In the genomic region with DNA sequence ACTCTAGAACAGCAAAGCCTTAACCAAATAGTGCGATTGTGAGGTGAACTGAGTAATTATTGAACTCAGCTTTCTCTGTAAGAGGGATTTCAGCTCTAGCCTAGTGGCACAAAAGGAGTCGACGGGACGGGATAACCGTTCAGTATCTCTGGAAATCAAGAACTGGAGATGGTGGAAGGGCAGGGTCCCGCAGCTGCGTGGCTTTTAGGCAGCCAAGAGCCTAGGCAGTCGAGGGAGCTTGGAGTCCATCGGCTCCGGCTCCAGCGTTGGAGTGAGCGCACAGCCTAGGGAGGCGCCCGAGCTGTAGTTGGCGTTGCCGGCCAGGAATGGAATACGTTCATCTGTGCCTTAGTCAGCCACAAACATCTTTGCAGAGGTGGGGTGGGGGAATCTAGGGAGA, we compare ENCODE assay signal across 13 mouse cellular contexts. TPM values are rescaled to one million over a fixed set of nuclear protein-coding genes. Genes with fewer than 3 reads are reported as not detected.
DNase-seq lines count a peak whose midpoint lies in the region; ATAC-seq and TF ChIP-seq lines count a peak whose summit lies in the region.
"Had no signal": no experiment of that assay in that cellular context is flagged by ENCODE, and none has a peak within 500 bp of the region (broad histone marks: within the 10 kb centered on the region; RNA-seq: fewer than 3 reads in every experiment).

No protein-coding gene starts in this region.

- H3K27me3 ChIP-seq in midbrain, embryonic 11.5 days (ENCODE audit: control insufficient read depth, insufficient read depth, low read length): peaks cover 100% of the 10 kb centered on the region
- H3K27me3 ChIP-seq in midbrain, embryonic 15.5 days (replicated peaks): peaks cover 100% of the 10 kb centered on the region
- peaks cover 52% of the 10 kb centered on the region for H3K27me3 ChIP-seq in limb, embryonic 11.5 days (ENCODE audit: control insufficient read depth, insufficient read depth, low read length)
- H3K27me3 ChIP-seq in stomach, embryonic 16.5 days (ENCODE audit: control insufficient read depth, insufficient read depth, low read length): peaks cover 94% of the 10 kb centered on the region
- H3K27me3 ChIP-seq in thymus, adult 2 months (ENCODE audit: control insufficient read depth, insufficient read depth, low read length): peaks cover 40% of the 10 kb centered on the region
- peaks cover 100% of the 10 kb centered on the region for H3K27me3 ChIP-seq in hindbrain, postnatal 0 days (ENCODE audit: insufficient read depth, low read length)

- H3K4me2 ChIP-seq in midbrain, embryonic 11.5 days: no peak overlapping the region
- no peak overlapping the region for H3K4me2 ChIP-seq in midbrain, embryonic 15.5 days
- H3K4me2 ChIP-seq in limb, embryonic 11.5 days (ENCODE audit: low read depth, severe bottlenecking): peak overlapping the region; percentile 44
- H3K4me2 ChIP-seq in stomach, embryonic 16.5 days (ENCODE audit: low read depth, low read length): peak overlapping the region; percentile 8
- no peak overlapping the region for H3K4me2 ChIP-seq in hindbrain, postnatal 0 days (ENCODE audit: low read depth, low read length)
- H3K4me2 ChIP-seq: embryonic facial prominence, embryonic 12.5 days had no signal

- no peak for TF ChIP-seq CTCF in embryonic fibroblast, embryonic 13.5 days (IDR thresholded peaks at IDR 0.05; ENCODE audit: borderline replicate concordance, insufficient read depth, low read length)
- TF ChIP-seq CTCF in thymus, adult 2 months (IDR thresholded peaks at IDR 0.05; ENCODE audit: borderline replicate concordance, control insufficient read depth, extremely low read depth, insufficient read depth, low read length, poor library complexity): no peak
- TF ChIP-seq CTCF in hindbrain, postnatal 0 days (IDR thresholded peaks at IDR 0.05; ENCODE audit: low read depth): no peak

- no peaks in the 10 kb centered on the region for H3K9me3 ChIP-seq in midbrain, embryonic 11.5 days (ENCODE audit: control insufficient read depth, low read length)
- H3K9me3 ChIP-seq in midbrain, embryonic 15.5 days: no peaks in the 10 kb centered on the region
- no peaks in the 10 kb centered on the region for H3K9me3 ChIP-seq in limb, embryonic 11.5 days (ENCODE audit: control insufficient read depth, low read length)
- H3K9me3 ChIP-seq in stomach, embryonic 16.5 days (replicated peaks; ENCODE audit: control insufficient read depth, low read length): no peaks in the 10 kb centered on the region
- H3K9me3 ChIP-seq in hindbrain, postnatal 0 days (ENCODE audit: low read length): no peaks in the 10 kb centered on the region
- H3K9me3 ChIP-seq: embryonic facial prominence, embryonic 12.5 days had no signal

- H3K4me1 ChIP-seq in midbrain, embryonic 11.5 days (ENCODE audit: control insufficient read depth, insufficient read depth, low read length): no peaks in the 10 kb centered on the region
- H3K4me1 ChIP-seq in midbrain, embryonic 15.5 days: no peaks in the 10 kb centered on the region
- H3K4me1 ChIP-seq in embryonic fibroblast, embryonic 13.5 days (ENCODE audit: control insufficient read depth, insufficient read depth, low read length): no peaks in the 10 kb centered on the region; the same call in 1 of the 2 replicates
- H3K4me1 ChIP-seq in limb, embryonic 11.5 days (ENCODE audit: control insufficient read depth, insufficient read depth, low read length): peaks cover 72% of the 10 kb centered on the region
- peaks cover 5% of the 10 kb centered on the region; the same call in 1 of the 2 replicates for H3K4me1 ChIP-seq in stomach, embryonic 16.5 days (ENCODE audit: control insufficient read depth, insufficient read depth, low read length)
- H3K4me1 ChIP-seq in thymus, adult 2 months (replicated peaks; ENCODE audit: control insufficient read depth, insufficient read depth, low read length): no peaks in the 10 kb centered on the region
- H3K4me1 ChIP-seq in hindbrain, postnatal 0 days (ENCODE audit: insufficient read depth, low read length): no peaks in the 10 kb centered on the region
- H3K4me1 ChIP-seq: embryonic facial prominence, embryonic 12.5 days had no signal

- no peak overlapping the region for H3K27ac ChIP-seq in midbrain, embryonic 11.5 days (ENCODE audit: low read depth, low read length)
- H3K27ac ChIP-seq in midbrain, embryonic 15.5 days: no peak overlapping the region
- peak overlapping the region; percentile 99 for H3K27ac ChIP-seq in embryonic fibroblast, embryonic 13.5 days (ENCODE audit: insufficient read depth, low read length)
- H3K27ac ChIP-seq in limb, embryonic 11.5 days (replicated peaks; ENCODE audit: low read depth, low read length): peak overlapping the region; percentile 70
- peak overlapping the region; percentile 75 for H3K27ac ChIP-seq in stomach, embryonic 16.5 days (ENCODE audit: low read length)
- no peak overlapping the region for H3K27ac ChIP-seq in thymus, adult 2 months (ENCODE audit: control insufficient read depth, insufficient read depth, low read length)
- H3K27ac ChIP-seq in hindbrain, postnatal 0 days: no peak overlapping the region
- H3K27ac ChIP-seq: embryonic facial prominence, embryonic 12.5 days; macrophage had no signal

- no peak for ATAC-seq in midbrain, embryonic 11.5 days (ENCODE audit: low FRiP score)
- ATAC-seq in midbrain, embryonic 15.5 days (replicated peaks): no peak
- no peak for ATAC-seq in limb, embryonic 11.5 days (ENCODE audit: insufficient number of reproducible peaks, low FRiP score, low TSS enrichment, low read depth)
- 0 out of 2 replicates have a peak, but pooled peaks have one; percentile 24 for ATAC-seq in stomach, embryonic 16.5 days (ENCODE audit: insufficient read depth, low FRiP score)
- ATAC-seq in erythroblast, adult 5-6 weeks (replicated peaks; ENCODE audit: low FRiP score, poor library complexity, severe bottlenecking): no peak
- ATAC-seq in hindbrain, postnatal 0 days: no peak
- ATAC-seq: forebrain, postnatal 0 days had no signal

- DNase-seq in midbrain, embryonic 11.5 days (ENCODE audit: low spot score, missing footprints): peak; percentile 95
- peak; percentile 72 for DNase-seq in limb, embryonic 11.5 days (ENCODE audit: low spot score)
- no peak for DNase-seq in thymus, adult 2 months
- DNase-seq in hindbrain, postnatal 0 days (ENCODE audit: low spot score): no peak
- DNase-seq: forebrain, postnatal 0 days had no signal

- no peak overlapping the region for H3K4me3 ChIP-seq in midbrain, embryonic 11.5 days (ENCODE audit: low read depth, low read length)
- H3K4me3 ChIP-seq in midbrain, embryonic 15.5 days: no peak overlapping the region
- H3K4me3 ChIP-seq in embryonic fibroblast, embryonic 13.5 days (ENCODE audit: insufficient read depth, low read length): peak overlapping the region; percentile 21; the same call in 1 of the 2 replicates
- H3K4me3 ChIP-seq in limb, embryonic 11.5 days (ENCODE audit: low read depth, low read length): 0 out of 2 replicates have a peak overlapping the region, but pooled peaks have one; percentile 8
- H3K4me3 ChIP-seq in stomach, embryonic 16.5 days (replicated peaks; ENCODE audit: low read length): no peak overlapping the region
- H3K4me3 ChIP-seq in thymus, adult 2 months (ENCODE audit: control insufficient read depth, insufficient read depth, low read length): no peak overlapping the region
- no peak overlapping the region for H3K4me3 ChIP-seq in hindbrain, postnatal 0 days (ENCODE audit: low read length)
- H3K4me3 ChIP-seq: embryonic facial prominence, embryonic 12.5 days had no signal

- 0% methylated on average over 17 of the region's 17 CpGs for WGBS in midbrain, embryonic 11.5 days
- WGBS in midbrain, embryonic 15.5 days: under 1% methylated on average over 17 of the region's 17 CpGs
- WGBS in limb, embryonic 11.5 days: under 1% methylated on average over 17 of the region's 17 CpGs
- WGBS in stomach, embryonic 16.5 days: 4% methylated on average over 17 of the region's 17 CpGs
- 15% methylated on average over 17 of the region's 17 CpGs for WGBS in thymus, adult 2 months
- WGBS in hindbrain, postnatal 0 days: 1% methylated on average over 17 of the region's 17 CpGs

- TF ChIP-seq POLR2A in embryonic fibroblast, embryonic 13.5 days (IDR thresholded peaks at IDR 0.05; ENCODE audit: low read depth, low read length): peak; percentile 54
- TF ChIP-seq POLR2A in thymus, adult 2 months (IDR thresholded peaks at IDR 0.05; ENCODE audit: control insufficient read depth, extremely low read depth, insufficient read depth, low read length, poor library complexity): no peak

- no peak overlapping the region for H3K9ac ChIP-seq in midbrain, embryonic 11.5 days (ENCODE audit: low read length)
- no peak overlapping the region for H3K9ac ChIP-seq in midbrain, embryonic 15.5 days
- peak overlapping the region; percentile 57 for H3K9ac ChIP-seq in limb, embryonic 11.5 days (ENCODE audit: low read length)
- peak overlapping the region; percentile 8; the same call in 1 of the 2 replicates for H3K9ac ChIP-seq in stomach, embryonic 16.5 days (ENCODE audit: low read length)
- H3K9ac ChIP-seq in hindbrain, postnatal 0 days (replicated peaks; ENCODE audit: low read length): no peak overlapping the region
- H3K9ac ChIP-seq: embryonic facial prominence, embryonic 12.5 days; forebrain, postnatal 0 days had no signal

- no peaks in the 10 kb centered on the region for H3K36me3 ChIP-seq in midbrain, embryonic 11.5 days (ENCODE audit: control insufficient read depth, insufficient read depth, low read length)
- no peaks in the 10 kb centered on the region for H3K36me3 ChIP-seq in midbrain, embryonic 15.5 days (replicated peaks)
- no peaks in the 10 kb centered on the region for H3K36me3 ChIP-seq in limb, embryonic 11.5 days (ENCODE audit: control insufficient read depth, insufficient read depth, low read length)
- H3K36me3 ChIP-seq in stomach, embryonic 16.5 days (ENCODE audit: control insufficient read depth, insufficient read depth, low read length): no peaks in the 10 kb centered on the region
- no peaks in the 10 kb centered on the region for H3K36me3 ChIP-seq in thymus, adult 2 months (ENCODE audit: control insufficient read depth, insufficient read depth, low read length)
- H3K36me3 ChIP-seq in hindbrain, postnatal 0 days (ENCODE audit: insufficient read depth, low read length): no peaks in the 10 kb centered on the region
- H3K36me3 ChIP-seq: embryonic facial prominence, embryonic 12.5 days had no signal

RNA-seq across cellular contexts. Expression of a gene that starts 7.3 kb away (rescaled TPM):
- not detected in 2 replicates for polyA plus RNA-seq in midbrain, embryonic 11.5 days (2014; fragmentation: Nextera tagmentation; extraction: Ambion mirVana)
- not detected in 2 replicates for polyA plus RNA-seq in midbrain, embryonic 15.5 days (2015; fragmentation: Nextera tagmentation; extraction: Ambion mirVana)
- 42.6 and 61.8 TPM in 2 replicates for polyA plus RNA-seq in embryonic fibroblast, embryonic 13.5 days (2011; ENCODE audit: insufficient read length, low read depth, missing spikeins)
- 9.5 and 10.9 TPM in 2 replicates for polyA plus RNA-seq in limb, embryonic 11.5 days (2014; fragmentation: Nextera tagmentation; extraction: Ambion mirVana)
- 3.3 and 3.8 TPM in 2 replicates for polyA plus RNA-seq in stomach, embryonic 16.5 days (2015; fragmentation: Nextera tagmentation; extraction: Ambion mirVana)
- 0.23 and 0.43 TPM in 2 replicates for polyA plus RNA-seq in thymus, adult 2 months (2012; rRNA removed)
- not detected in 2 replicates for total RNA-seq in erythroblast, adult 5-6 weeks (2015; ENCODE audit: low replicate concordance)
- total RNA-seq in erythroblast, adult 5-6 weeks (2017; ENCODE audit: low replicate concordance): not detected in 2 replicates
- total RNA-seq in hindbrain, postnatal 0 days (2014; rRNA removed): 0.43 and 1.4 TPM in 2 replicates
- polyA plus RNA-seq in hindbrain, postnatal 0 days (2015; fragmentation: Nextera tagmentation; extraction: Ambion mirVana): 0.59 and 1.2 TPM in 2 replicates
- total RNA-seq: forebrain, postnatal 0 days; neutrophil, adult 5-6 weeks had no signal
- polyA plus RNA-seq: embryonic facial prominence, embryonic 12.5 days; forebrain, postnatal 0 days; macrophage had no signal

RNA-seq across cellular contexts. Expression of a gene that starts 13.4 kb away (rescaled TPM):
- not detected in 2 replicates for polyA plus RNA-seq in midbrain, embryonic 11.5 days (2014; fragmentation: Nextera tagmentation; extraction: Ambion mirVana)
- polyA plus RNA-seq in midbrain, embryonic 15.5 days (2015; fragmentation: Nextera tagmentation; extraction: Ambion mirVana): 0.08 TPM in 1 of 2 replicates, not detected in the other
- 12.5 and 12.6 TPM in 2 replicates for polyA plus RNA-seq in embryonic fibroblast, embryonic 13.5 days (2011; ENCODE audit: insufficient read length, low read depth, missing spikeins)
- polyA plus RNA-seq in limb, embryonic 11.5 days (2014; fragmentation: Nextera tagmentation; extraction: Ambion mirVana): 5.1 and 6.4 TPM in 2 replicates
- 19.0 and 20.0 TPM in 2 replicates for polyA plus RNA-seq in stomach, embryonic 16.5 days (2015; fragmentation: Nextera tagmentation; extraction: Ambion mirVana)
- polyA plus RNA-seq in thymus, adult 2 months (2012; rRNA removed): 0.19 and 0.22 TPM in 2 replicates
- total RNA-seq in erythroblast, adult 5-6 weeks (2015; ENCODE audit: low replicate concordance): not detected in 2 replicates
- total RNA-seq in erythroblast, adult 5-6 weeks (2017; ENCODE audit: low replicate concordance): not detected in 2 replicates
- 12.5 and 13.1 TPM in 2 replicates for total RNA-seq in hindbrain, postnatal 0 days (2014; rRNA removed)
- polyA plus RNA-seq in hindbrain, postnatal 0 days (2015; fragmentation: Nextera tagmentation; extraction: Ambion mirVana): 33.0 and 35.4 TPM in 2 replicates
- total RNA-seq: forebrain, postnatal 0 days; neutrophil, adult 5-6 weeks had no signal
- polyA plus RNA-seq: forebrain, postnatal 0 days; macrophage had no signal

RNA-seq across cellular contexts. Expression of a gene that starts 14.9 kb away (rescaled TPM):
- polyA plus RNA-seq in midbrain, embryonic 11.5 days (2014; fragmentation: Nextera tagmentation; extraction: Ambion mirVana): not detected in 2 replicates
- polyA plus RNA-seq in midbrain, embryonic 15.5 days (2015; fragmentation: Nextera tagmentation; extraction: Ambion mirVana): not detected in 2 replicates
- 28.5 and 45.5 TPM in 2 replicates for polyA plus RNA-seq in embryonic fibroblast, embryonic 13.5 days (2011; ENCODE audit: insufficient read length, low read depth, missing spikeins)
- 4.6 and 4.8 TPM in 2 replicates for polyA plus RNA-seq in limb, embryonic 11.5 days (2014; fragmentation: Nextera tagmentation; extraction: Ambion mirVana)
- 2.0 and 2.5 TPM in 2 replicates for polyA plus RNA-seq in stomach, embryonic 16.5 days (2015; fragmentation: Nextera tagmentation; extraction: Ambion mirVana)
- 0.07 and 0.08 TPM in 2 replicates for polyA plus RNA-seq in thymus, adult 2 months (2012; rRNA removed)
- total RNA-seq in erythroblast, adult 5-6 weeks (2015; ENCODE audit: low replicate concordance): not detected in 2 replicates
- total RNA-seq in erythroblast, adult 5-6 weeks (2017; ENCODE audit: low replicate concordance): not detected in 2 replicates
- 0.26 TPM in 1 of 2 replicates, not detected in the other for total RNA-seq in hindbrain, postnatal 0 days (2014; rRNA removed)
- not detected in 2 replicates for polyA plus RNA-seq in hindbrain, postnatal 0 days (2015; fragmentation: Nextera tagmentation; extraction: Ambion mirVana)
- total RNA-seq: forebrain, postnatal 0 days; neutrophil, adult 5-6 weeks had no signal
- polyA plus RNA-seq: embryonic facial prominence, embryonic 12.5 days; forebrain, postnatal 0 days; heart, embryonic 14.5 days; macrophage had no signal

RNA-seq across cellular contexts. Expression of a gene that starts 29.1 kb away (rescaled TPM):
- polyA plus RNA-seq in midbrain, embryonic 11.5 days (2014; fragmentation: Nextera tagmentation; extraction: Ambion mirVana): not detected in 2 replicates
- not detected in 2 replicates for polyA plus RNA-seq in midbrain, embryonic 15.5 days (2015; fragmentation: Nextera tagmentation; extraction: Ambion mirVana)
- 4.9 and 6.2 TPM in 2 replicates for polyA plus RNA-seq in embryonic fibroblast, embryonic 13.5 days (2011; ENCODE audit: insufficient read length, low read depth, missing spikeins)
- polyA plus RNA-seq in limb, embryonic 11.5 days (2014; fragmentation: Nextera tagmentation; extraction: Ambion mirVana): 4.4 and 6.1 TPM in 2 replicates
- polyA plus RNA-seq in stomach, embryonic 16.5 days (2015; fragmentation: Nextera tagmentation; extraction: Ambion mirVana): not detected in 2 replicates
- polyA plus RNA-seq in thymus, adult 2 months (2012; rRNA removed): 0.05 and 0.14 TPM in 2 replicates
- not detected in 2 replicates for total RNA-seq in erythroblast, adult 5-6 weeks (2015; ENCODE audit: low replicate concordance)
- total RNA-seq in erythroblast, adult 5-6 weeks (2017; ENCODE audit: low replicate concordance): not detected in 2 replicates
- total RNA-seq in hindbrain, postnatal 0 days (2014; rRNA removed): not detected in 2 replicates
- not detected in 2 replicates for polyA plus RNA-seq in hindbrain, postnatal 0 days (2015; fragmentation: Nextera tagmentation; extraction: Ambion mirVana)
- total RNA-seq: forebrain, postnatal 0 days; neutrophil, adult 5-6 weeks had no signal
- polyA plus RNA-seq: embryonic facial prominence, embryonic 12.5 days; forebrain, postnatal 0 days; heart, embryonic 14.5 days; macrophage had no signal

RNA-seq across cellular contexts. Expression of a gene that starts 38.1 kb away (rescaled TPM):
- polyA plus RNA-seq in midbrain, embryonic 11.5 days (2014; fragmentation: Nextera tagmentation; extraction: Ambion mirVana): not detected in 2 replicates
- 0.09 TPM in 1 of 2 replicates, not detected in the other for polyA plus RNA-seq in midbrain, embryonic 15.5 days (2015; fragmentation: Nextera tagmentation; extraction: Ambion mirVana)
- polyA plus RNA-seq in embryonic fibroblast, embryonic 13.5 days (2011; ENCODE audit: insufficient read length, low read depth, missing spikeins): 7.6 and 11.0 TPM in 2 replicates
- 8.3 and 9.1 TPM in 2 replicates for polyA plus RNA-seq in limb, embryonic 11.5 days (2014; fragmentation: Nextera tagmentation; extraction: Ambion mirVana)
- polyA plus RNA-seq in stomach, embryonic 16.5 days (2015; fragmentation: Nextera tagmentation; extraction: Ambion mirVana): 17.5 and 19.4 TPM in 2 replicates
- polyA plus RNA-seq in thymus, adult 2 months (2012; rRNA removed): 0.15 and 0.32 TPM in 2 replicates
- not detected in 2 replicates for total RNA-seq in erythroblast, adult 5-6 weeks (2015; ENCODE audit: low replicate concordance)
- total RNA-seq in erythroblast, adult 5-6 weeks (2017; ENCODE audit: low replicate concordance): not detected in 2 replicates
- total RNA-seq in hindbrain, postnatal 0 days (2014; rRNA removed): 5.4 and 8.7 TPM in 2 replicates
- 6.4 and 7.3 TPM in 2 replicates for polyA plus RNA-seq in hindbrain, postnatal 0 days (2015; fragmentation: Nextera tagmentation; extraction: Ambion mirVana)
- total RNA-seq: forebrain, postnatal 0 days; neutrophil, adult 5-6 weeks had no signal
- polyA plus RNA-seq: forebrain, postnatal 0 days; macrophage had no signal

Comparison
In these comparisons a context has a peak if more than half of its experiments do, and no peak if none do; other contexts are left out.
1. DNase-seq: peak in midbrain, embryonic 11.5 days (single experiment) and limb, embryonic 11.5 days (single experiment); none in thymus, adult 2 months (single experiment) and hindbrain, postnatal 0 days (single experiment).
2. H3K27ac ChIP-seq: peak in embryonic fibroblast, embryonic 13.5 days (single experiment), limb, embryonic 11.5 days (single experiment) and stomach, embryonic 16.5 days (single experiment); none in midbrain, embryonic 11.5 days (single experiment), midbrain, embryonic 15.5 days (single experiment), thymus, adult 2 months (single experiment) and hindbrain, postnatal 0 days (single experiment).
3. H3K4me2 ChIP-seq: peak in limb, embryonic 11.5 days (single experiment) and stomach, embryonic 16.5 days (single experiment); none in midbrain, embryonic 11.5 days (single experiment), midbrain, embryonic 15.5 days (single experiment) and hindbrain, postnatal 0 days (single experiment).
4. H3K4me3 ChIP-seq: peak in embryonic fibroblast, embryonic 13.5 days (single experiment) and limb, embryonic 11.5 days (single experiment); none in midbrain, embryonic 11.5 days (single experiment), midbrain, embryonic 15.5 days (single experiment), stomach, embryonic 16.5 days (single experiment), thymus, adult 2 months (single experiment) and hindbrain, postnatal 0 days (single experiment).
5. H3K9ac ChIP-seq: peak in limb, embryonic 11.5 days (single experiment) and stomach, embryonic 16.5 days (single experiment); none in midbrain, embryonic 11.5 days (single experiment), midbrain, embryonic 15.5 days (single experiment) and hindbrain, postnatal 0 days (single experiment).